Mouse (Mus musculus) kidney, postnatal 14 days (tissue): ENCODE results near the gene Gramd4.

Experiments
- DNase-seq: peaks from one replicate; pipeline ENCODE4 v3.0.0; 2022; ENCODE audit warnings: mixed read lengths

Gene Gramd4

GRCm38 (mm10) chr15:86185689-86186569 is 128.4 kb downstream of the Gramd4 start, which contains the start of gene Cerk:
Gene Cerk, minus strand, starts transcription at chr15:86186141.
- peak; percentile 87 for DNase-seq

DNA sequence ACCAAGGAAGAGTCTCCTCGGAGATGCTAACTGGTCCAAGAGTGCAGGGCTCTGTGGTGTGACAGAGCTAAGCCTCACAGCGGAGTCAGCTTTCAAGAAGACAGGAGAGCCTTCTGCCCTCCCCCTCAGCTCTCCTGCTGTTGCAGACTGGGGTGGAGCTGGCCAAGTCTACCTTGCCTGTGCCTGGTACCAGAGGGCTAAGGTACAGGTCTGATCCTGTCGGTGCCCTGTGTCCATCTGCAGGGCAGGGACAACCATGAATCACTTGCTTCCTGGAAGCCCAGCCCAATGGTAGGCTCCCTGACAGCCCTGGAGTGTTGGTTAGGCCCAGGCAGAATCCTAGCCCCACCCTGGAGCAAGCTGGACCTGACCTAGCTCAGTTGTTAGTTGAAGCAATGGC is 129.2 kb downstream of the Gramd4 start:
- peak; percentile 54 for DNase-seq
